Mouse (Mus musculus): ENCODE results near the gene Gm17349. TPM values are rescaled to one million over a fixed set of nuclear protein-coding genes. Genes with fewer than 3 reads are reported as not detected.

The Gm17349 gene
- total RNA-seq, 1 experiment from 2014 or later: 43.7 TPM

- no peak for DNase-seq
Observed at GRCm38 (mm10) chr15:99699715-99700114, 5.6 kb downstream of the Gm17349 start.

DNA sequence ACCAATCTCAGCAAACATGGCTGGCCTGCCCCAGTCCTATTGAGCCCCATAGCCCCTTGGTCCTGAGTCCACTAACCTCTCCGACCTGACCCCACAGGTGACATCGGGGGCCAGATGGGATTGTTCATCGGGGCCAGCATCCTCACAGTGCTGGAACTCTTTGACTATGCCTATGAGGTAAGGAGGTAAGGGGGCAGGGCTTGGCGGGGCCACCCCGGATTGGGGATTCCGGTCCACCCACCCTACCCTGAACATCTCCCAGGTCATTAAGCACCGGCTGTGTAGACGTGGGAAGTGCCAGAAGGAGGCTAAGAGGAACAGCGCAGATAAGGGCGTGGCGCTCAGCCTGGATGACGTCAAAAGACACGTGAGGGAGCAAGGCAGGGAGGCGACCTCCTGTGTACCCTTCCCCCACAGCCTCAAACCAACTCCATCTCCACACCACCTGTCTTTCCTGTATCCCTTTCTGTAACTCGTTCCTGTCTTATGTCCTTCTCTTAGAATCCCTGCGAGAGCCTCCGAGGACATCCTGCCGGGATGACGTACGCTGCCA lies 6.7 kb downstream of the Gm17349 start:
- DNase-seq: no peak

GRCm38 (mm10) chr15:99697309-99697708 lies 8.0 kb downstream of the Gm17349 start:
- no peak for DNase-seq

DNA sequence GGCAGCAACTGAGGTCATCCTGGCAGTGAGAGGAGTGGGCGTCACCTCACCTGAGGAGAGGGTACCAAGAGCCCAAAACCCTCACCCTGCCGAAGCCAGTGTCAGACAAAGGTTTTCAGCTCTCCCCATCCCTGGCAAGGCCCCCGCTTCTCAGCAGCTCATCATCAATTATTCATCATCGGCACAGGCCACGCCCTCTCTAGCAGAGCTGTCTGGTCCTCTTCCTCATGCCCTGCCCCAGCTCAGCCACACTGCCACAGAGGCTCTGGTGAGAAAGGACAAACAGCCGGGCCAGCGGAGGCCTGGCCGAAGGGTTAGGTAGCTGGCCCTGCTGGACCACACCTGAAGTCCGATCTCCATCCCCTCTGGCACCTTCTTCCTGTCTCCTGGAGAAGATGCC lies 13.3 kb downstream of the Gm17349 start:
- no peak for DNase-seq

DNA sequence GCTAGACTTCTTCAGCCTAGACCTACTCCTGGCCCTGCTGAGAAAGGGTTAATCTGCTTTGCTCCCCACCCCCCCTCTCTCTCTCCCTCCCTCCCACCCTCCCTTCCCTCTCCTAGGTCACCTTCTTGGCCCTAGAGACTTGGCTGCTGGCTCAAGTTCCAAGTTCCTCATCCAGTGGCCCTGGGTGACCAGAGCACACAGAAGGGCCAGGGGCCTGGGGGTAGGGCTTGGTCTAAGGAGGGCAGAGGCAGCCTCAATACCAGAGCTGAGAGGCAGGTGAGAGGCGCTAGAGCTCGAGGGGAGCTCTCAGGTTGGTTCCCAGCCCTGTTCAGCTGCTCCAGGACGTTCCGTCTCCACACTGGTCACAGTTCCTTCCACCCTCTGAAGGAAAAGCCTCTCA lies 14.4 kb downstream of the Gm17349 start:
- DNase-seq: no peak

DNA sequence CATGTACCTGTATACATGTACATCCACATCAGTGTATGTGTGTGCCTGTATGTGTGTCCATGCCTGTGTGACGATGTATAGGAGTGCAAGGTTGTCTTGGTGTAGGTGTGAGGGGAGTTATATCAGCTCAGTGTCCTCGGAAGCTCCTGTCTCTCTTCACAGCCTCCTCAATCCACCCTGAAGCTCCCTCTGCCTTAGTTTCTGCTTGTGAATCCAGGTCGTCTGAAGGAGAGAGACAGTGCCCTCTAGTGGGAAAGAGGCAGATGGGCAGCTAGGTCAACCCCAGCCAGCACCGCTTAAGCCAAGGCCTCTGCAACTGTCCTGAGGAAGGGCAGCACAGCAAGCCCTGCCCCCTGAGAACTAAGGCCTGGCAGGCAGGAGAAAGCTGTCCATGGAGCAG lies 16.6 kb downstream of the Gm17349 start:
- peak; percentile 48 for DNase-seq

DNA sequence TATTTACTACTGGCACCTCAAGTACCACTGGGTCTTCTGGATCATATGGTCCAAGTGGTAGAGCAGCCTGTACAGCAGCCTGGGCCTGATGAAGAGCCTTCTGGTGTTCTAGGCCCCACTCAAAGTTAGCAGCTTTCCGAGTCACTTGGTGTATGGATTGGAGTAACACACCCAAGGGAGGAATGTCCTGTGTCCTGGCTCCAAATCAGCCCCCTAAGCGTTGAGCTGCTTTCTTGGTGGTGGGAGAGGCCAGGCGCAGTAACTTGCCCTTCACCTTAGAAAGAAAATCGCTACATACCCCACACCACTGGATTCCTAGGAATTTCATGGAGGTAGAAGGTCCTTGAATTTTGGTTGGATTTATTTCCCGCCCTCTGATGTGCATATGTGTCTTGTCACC lies 21.1 kb downstream of the Gm17349 start:
- DNase-seq: no peak

DNA sequence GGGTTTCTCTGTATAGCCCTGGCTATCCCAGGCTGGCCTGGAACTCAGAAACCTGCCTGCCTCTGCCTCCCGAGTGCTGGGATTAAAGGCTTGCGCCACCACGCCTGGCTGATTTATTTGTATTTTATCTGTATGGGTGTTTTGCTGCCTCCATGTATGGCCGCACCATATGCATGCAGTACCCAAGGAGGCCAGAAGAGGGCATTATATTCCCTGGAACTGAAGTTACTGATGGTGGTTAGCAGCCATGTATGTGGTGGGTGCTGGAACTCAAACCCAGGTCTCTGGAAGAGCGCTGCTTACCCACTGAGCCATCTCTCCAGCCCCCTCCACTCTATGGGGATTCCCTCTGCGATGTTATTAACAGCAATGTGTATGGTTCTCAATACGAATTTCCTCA lies 22.4 kb downstream of the Gm17349 start:
- DNase-seq: no peak

DNA sequence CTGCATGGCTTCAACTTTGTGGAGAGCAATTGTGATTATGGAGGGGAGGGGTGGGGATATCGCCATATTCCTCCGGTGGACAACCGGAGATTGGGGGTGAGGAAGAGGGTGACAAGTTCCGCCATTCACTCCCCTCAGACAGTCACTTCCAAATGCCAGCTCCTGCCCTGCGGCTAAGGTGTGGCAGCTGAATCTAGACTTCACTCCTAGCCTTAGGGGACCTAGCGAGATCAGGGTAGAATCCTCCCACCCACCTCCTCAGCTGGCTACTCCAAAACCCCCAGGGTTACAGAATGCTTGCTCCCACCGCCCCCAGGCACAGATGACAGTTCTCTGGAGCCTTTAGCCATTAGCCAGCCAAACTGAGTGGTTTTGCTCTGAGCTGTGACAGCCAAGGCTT lies 26.3 kb downstream of the Gm17349 start:
- no peak for DNase-seq

- DNase-seq: peak; percentile 63
Observed at GRCm38 (mm10) chr15:99678063-99678800, 27.1 kb downstream of the Gm17349 start.

- no peak for DNase-seq
Observed at GRCm38 (mm10) chr15:99677089-99677488, 28.2 kb downstream of the Gm17349 start.

DNA sequence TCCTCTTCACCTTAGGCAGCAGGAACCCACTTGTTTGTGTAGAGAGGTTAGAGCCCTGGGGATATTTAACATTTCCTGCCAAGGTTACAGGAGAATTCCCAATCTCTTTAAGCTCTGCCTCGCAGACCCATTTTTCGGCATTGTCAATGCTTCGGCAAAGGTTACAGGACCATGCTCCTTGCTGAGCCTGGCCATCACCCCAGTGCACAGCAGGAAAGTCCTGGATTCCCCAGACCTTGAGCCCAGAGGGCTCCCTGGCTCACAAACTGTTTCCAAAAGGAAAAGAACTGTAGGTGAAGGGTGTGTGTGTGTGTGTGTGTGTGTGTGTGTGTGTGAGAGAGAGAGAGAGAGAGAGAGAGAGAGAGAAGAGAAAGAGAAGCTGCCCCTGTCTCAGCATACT lies 30.4 kb downstream of the Gm17349 start:
- DNase-seq: no peak

- DNase-seq: no peak
Observed at GRCm38 (mm10) chr15:99671783-99672182, 33.5 kb downstream of the Gm17349 start.

DNA sequence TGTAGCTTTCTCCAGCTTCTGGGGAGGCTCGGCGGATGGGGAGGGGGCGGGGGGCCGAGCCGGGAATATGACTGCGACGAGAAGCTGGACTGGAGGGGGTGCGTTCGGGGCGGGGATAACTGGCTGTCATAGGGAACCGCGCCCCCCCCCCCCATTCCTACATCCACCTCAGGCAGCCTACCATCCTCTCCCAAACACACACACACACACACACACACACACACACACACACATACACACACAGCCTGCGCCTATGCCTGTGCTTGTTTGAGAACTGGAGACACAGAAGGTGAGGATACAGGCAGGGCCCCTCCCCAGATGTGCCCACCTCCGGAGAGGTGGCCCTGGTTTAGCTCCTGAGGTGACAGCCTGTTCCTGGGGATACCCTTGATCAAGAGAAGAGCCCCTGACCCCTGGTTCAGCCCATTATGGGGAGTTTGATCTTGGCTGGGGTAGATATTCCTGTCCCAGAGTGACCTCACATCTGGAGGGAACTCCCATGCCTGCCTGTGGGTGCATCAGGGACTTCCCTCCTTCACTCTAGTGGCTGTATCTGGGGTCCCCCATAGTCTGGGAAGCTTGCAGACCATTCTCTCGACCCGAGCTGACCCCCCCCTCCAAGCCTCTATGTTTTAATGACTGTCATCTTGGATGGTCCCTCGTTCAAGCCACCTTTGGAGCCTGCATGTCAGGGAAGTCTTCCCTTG lies 34.2 kb downstream of the Gm17349 start:
- DNase-seq: no peak

- peak; percentile 80 for DNase-seq
Observed at GRCm38 (mm10) chr15:99670154-99670821, 35.0 kb downstream of the Gm17349 start, which contains the start of gene Asic1. Asic1 (plus strand) TSS chr15:99670368.

- no peak for DNase-seq
Observed at GRCm38 (mm10) chr15:99669392-99669791, 35.9 kb downstream of the Gm17349 start.

- DNase-seq: peak; percentile 75
Observed at GRCm38 (mm10) chr15:99668881-99669280, 36.4 kb downstream of the Gm17349 start.

GRCm38 (mm10) chr15:99667544-99667943 lies 37.7 kb downstream of the Gm17349 start:
- no peak for DNase-seq

DNA sequence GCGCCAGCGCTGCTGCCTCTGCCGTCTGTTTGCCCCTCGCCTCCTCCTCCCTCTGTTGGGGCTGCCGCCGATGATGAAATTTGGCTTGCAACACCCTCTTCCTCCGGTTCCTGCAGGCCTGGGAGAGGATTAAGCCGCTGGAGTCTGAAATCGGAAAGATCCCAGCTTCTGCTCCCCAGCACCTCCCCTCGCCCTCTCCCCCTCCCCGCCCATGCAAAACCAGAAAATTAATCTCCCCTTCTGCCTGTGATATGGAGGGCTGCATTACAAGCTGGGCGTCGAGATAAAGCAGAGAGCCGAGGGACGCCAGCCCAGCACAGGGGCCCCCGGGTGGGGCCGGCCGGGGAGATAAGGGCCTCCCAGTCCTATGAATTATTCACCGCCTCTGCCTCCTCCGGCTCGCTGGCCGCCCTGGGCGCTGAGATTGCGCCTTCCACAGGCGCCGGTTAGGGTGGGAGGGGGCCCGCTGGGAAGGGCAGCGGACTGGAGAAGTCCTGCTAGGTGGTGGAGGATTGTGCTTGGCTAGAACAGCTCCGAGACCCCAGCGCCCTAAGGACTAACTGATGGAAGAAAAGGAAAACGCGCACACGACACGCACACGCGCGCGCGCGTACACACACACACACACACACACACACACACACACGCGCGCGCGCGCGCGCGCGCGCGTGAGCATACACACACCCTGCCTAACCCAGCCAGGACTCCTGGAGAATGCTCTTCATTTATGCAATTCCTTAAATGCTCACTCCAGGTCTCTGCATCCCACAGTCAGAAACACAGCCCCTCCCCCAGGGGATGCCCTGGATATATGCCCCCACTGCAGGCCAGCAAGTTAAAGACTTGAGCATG lies 40.5 kb downstream of the Gm17349 start:
- DNase-seq: peak; percentile 42

GRCm38 (mm10) chr15:99663964-99664599 lies 41.2 kb downstream of the Gm17349 start:
- DNase-seq: no peak

DNA sequence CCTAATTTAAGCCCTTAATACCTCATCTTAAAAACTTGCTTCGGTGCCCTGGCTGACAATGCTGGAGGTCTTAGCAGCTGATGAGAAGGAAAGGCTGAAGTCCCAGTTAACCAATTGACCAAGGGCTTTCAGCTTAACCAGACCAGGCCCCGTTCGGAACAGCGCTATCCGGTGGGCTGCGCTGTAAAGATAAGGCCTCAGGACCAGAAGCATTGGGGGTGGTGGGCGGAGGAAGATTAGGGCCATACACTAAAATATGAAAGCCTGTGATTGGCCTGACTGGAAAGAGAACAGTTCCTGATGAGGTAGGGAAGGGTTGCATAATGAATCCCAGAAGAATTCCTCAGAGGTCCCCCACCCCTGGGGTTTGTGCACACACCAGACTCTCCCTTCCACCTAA lies 42.9 kb downstream of the Gm17349 start:
- no peak for DNase-seq

All from adrenal gland, postnatal 25 days (tissue).